Mouse (Mus musculus) right cerebral cortex, postnatal 4 days (tissue): ENCODE measurements around the gene Inca1.

Source experiments
- DNase-seq: peaks from one replicate; pipeline ENCODE4 v3.0.0-alpha.2; 2022

Inca1 gene

GRCm38 (mm10) chr11:70701221-70701955, 1.4 kb upstream of the Inca1 start:
- DNase-seq, result no peak

- peak; percentile 46 for DNase-seq
Observed at GRCm38 (mm10) chr11:70700613-70701012, 658 bp upstream of the Inca1 start.

DNA sequence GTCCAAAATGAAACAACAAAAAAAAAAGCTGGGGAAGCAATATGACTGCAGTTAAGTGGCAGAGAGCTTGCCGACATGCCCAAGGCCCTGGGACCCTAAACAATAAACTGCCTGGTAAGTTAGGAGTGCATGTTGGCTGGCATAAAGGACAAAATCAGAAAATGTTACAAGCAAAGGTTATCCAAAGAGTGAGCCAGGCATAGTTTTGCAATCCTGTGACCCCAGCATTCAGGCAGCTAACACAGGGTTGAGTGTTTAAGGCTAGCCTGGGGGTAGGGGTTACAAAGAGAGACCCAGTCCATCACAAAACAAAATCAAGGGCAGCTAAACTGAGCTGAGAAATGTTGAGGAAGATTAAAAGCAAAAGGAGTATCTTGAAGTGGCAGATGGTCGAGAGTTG, 904 bp downstream of the Inca1 start:
- no peak for DNase-seq

- no peak for DNase-seq
Observed at GRCm38 (mm10) chr11:70697376-70697775, 2.6 kb downstream of the Inca1 start.

DNA sequence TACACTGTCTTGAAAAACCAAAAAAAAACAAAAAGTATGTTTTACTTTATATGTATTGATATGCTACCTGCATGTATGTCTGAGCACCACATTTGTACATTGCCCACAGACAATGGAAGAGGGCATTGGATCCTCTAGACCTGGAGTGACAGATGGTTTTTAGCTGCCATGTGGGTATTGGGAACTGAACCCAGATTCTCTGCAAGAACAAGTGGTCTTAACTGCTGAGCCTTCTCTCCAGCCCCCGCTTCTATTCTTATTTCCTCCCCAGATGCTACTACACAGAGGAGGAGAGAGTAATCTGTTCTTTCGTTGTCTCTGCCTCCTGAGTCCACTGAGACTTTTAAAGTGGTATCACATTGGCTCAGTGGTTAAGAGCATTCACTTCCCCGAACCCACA, 6.5 kb downstream of the Inca1 start:
- no peak for DNase-seq

DNA sequence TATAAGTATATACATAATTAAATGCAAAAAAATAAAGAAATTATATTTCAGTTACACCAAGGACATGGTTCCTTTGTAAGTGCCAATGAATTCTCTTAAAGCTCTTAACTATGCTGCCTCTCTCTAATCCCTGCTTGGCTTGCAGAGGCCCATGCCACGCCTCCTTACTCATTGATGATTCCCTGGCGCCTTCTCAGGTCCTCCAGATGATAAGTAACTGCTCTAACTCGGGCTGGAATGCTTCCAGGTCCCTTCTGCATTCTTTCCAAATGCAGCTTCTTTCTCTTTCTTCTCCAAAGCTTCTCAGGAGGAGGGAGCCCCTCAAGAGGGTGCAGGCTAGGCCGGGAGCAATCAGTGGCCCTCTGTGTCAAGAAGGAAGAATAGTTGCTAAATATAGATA, 10.4 kb downstream of the Inca1 start:
- DNase-seq, result no peak

DNA sequence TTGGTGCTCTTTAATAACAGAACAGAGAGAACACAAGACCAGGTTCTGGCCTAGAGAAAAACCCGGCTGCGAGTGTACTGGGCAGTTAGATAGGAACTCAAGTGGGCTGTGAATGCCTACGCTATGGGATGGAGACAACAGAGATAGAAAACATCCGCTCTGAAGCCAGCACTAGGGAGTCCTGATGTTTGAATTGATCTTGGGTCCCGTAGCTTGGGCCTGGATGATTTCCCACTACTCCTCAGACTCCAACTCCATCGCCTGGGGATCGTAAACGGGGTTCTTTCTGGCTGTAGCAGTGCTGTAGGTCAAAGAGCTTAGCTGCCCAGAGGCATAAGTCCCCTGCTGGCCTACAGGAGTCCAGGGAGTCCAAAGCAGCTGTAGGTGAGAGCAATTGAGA, 11.6 kb downstream of the Inca1 start:
- DNase-seq, result no peak

- DNase-seq, result peak; percentile 88
Observed at GRCm38 (mm10) chr11:70687601-70688199, 12.3 kb downstream of the Inca1 start, which contains the start of gene Camta2. Camta2 (minus strand) TSS chr11:70688105.

- DNase-seq, result no peak
Observed at GRCm38 (mm10) chr11:70686901-70687566, 12.9 kb downstream of the Inca1 start.

DNA sequence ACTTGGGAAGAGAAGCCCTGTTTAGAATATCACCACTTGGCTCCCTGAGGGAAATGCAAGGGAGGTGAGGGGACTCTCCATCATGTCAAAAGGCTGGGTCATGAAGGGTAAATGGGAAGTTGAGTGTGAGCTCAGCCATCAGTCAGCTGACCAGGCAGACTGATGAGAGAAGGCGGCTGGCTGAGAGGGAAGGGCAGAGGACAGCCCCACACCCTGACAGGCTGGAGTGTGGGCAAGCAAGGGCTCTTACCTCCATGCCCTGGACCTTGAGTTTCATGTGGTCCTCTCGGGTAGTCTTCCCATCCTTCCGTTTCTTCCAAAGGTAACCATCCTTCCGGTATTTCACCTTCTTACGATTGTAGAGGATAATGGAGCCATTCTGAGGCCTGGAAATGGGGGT, 16.3 kb downstream of the Inca1 start:
- no peak for DNase-seq

DNA sequence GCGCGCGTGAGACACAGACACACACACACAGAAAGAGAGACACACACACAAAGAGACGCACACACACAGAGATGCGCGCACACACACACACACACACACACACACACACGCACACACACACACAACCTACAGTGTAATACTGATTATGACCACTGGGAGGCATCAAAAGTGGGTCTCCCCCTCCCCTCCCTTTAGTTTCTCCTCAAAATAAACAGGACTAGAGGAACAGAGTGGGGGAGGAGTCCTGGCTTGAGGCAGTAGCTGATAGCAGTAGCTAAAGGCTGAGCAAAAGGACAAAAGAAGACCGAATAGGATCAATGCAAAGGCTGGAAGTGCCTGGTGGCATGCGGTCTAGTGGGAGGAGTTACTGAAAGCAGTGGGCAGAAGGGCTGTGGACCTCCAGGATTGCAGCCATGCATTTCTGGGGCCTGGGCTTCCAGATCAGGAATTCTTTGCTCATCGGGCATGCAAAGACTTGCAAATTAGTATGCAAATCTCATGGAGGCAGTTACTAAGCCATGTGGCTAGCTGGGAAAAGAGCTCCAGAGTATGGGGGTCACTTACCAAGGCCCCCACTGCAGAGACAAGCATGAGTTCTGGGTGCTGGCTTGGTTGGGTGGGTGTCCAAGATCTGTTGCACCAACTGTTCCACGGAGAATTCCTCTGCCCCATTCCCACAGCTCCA, 17.9 kb downstream of the Inca1 start:
- DNase-seq, result peak; percentile 45

DNA sequence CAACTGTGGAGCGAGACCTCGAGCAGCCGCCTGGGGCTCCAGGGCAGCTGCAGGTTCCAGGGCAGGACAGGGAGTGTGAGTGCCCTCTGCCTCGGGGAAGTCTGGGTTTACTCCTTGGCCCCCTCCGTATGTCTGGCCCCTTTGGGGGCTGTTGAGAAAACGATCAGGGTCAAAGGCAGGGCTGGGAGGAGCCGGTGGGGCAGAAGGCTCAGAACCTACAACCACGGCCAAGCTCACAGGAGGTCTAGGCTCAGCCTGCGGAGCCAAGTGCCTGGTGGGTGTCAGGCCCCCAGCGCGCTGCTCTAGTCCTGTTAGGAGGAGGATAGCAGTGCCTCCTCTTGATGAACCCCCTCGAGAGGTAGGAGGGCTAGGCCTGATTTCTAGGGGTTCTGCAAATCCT, 18.8 kb downstream of the Inca1 start:
- DNase-seq, result no peak

GRCm38 (mm10) chr11:70679894-70680293, 20.1 kb downstream of the Inca1 start:
- DNase-seq, result no peak

GRCm38 (mm10) chr11:70679361-70679760, 20.6 kb downstream of the Inca1 start:
- no peak for DNase-seq

GRCm38 (mm10) chr11:70678576-70678975, 21.4 kb downstream of the Inca1 start:
- DNase-seq, result no peak

GRCm38 (mm10) chr11:70678092-70678491, 21.9 kb downstream of the Inca1 start:
- DNase-seq, result no peak

GRCm38 (mm10) chr11:70674501-70674900, 25.5 kb downstream of the Inca1 start:
- no peak for DNase-seq

GRCm38 (mm10) chr11:70674014-70674413, 25.9 kb downstream of the Inca1 start:
- DNase-seq, result no peak

DNA sequence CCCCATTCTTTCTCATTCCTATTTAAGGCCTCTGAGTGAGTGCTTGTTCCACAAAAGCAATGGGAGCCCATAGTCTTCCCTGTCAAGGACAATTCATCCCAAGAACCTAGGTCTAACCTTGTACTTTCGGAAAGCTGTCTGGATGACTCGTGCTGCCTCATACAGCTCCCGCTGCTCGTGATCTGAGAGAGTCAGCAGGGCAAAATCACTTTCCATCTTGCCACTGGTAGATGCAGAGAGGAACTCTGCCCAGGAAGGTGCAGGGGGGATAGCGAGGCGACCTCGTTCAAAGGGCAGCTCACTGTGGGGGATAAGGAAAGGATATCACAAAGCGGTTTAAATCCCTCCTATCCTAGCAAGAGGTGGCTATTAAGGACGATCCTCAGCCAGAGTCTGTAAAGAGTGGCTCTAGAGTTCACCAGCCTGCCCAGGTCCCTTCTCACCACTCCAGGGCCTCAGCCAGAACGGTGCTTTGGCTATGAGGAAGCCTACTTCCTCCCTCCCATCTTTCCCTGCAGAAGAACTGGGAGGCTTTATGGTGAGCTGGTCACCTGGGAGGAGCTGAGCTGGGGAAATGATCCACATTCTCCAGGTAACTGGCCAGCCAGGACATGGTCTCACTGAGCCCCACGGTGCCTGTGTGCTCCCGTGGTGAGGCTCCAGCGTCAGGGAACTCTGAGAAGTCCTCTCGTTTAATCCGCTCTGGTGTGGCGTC, 28.5 kb downstream of the Inca1 start:
- DNase-seq, result no peak

GRCm38 (mm10) chr11:70670483-70670882, 29.5 kb downstream of the Inca1 start:
- no peak for DNase-seq

DNA sequence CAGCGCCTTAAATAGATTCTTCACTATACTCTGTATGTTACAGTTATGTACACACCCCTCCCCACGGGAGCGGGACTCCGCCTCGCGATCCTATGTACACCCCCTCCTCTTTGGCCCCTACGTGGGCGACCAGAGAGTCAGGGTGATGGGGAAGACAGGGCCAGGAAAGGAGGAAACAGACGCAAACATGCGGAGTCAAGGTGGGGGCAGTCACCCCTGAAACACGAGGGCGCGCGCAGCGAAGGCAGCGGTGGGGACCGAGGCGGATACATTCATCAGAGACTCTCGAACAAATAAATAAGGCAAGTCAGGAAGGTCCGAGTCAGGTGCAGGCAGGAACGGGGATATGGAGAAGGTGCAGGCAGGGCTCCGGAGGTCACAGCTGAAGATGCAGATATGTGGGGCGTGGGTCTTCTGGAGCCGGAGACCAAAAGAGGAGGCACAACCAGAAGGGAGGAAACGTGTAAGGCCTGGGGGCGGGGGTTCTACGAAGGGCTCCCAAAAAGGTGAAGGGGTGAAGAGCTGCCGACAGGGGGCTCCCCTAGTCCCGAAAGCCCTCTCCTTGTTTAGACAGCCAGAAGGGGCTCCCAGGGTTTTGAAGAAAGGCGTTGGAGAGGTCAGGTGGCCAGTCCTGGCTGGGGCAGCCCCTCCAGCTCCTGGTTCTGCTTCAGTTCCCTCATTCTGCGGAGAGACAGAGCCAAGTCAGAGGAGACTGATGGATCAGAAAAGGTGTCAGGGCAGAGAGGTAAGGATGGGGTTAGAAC, 30.2 kb downstream of the Inca1 start:
- DNase-seq, result peak; percentile 71
